Mouse (Mus musculus): ENCODE measurements at regions not wholly inside any gene's neighbourhood (a gene's known extent, or its start where the extent isn't known, plus 50 kb on each side); places are given as distances from the start of the nearest gene placed in this dataset.

- TF ChIP-seq CTCF (IDR thresholded peaks at IDR 0.05; ENCODE audit: control insufficient read depth, insufficient read depth, low read length): no peak
- no peak for TF ChIP-seq POLR2A (IDR thresholded peaks at IDR 0.05; ENCODE audit: borderline replicate concordance, control insufficient read depth, low read depth, low read length)
These were observed 183.3 kb upstream of the Cpeb2 start for GRCm38 (mm10) chr5:43049381-43050301.

All from bone marrow, adult 2 months (tissue).